Mouse (Mus musculus): ENCODE results near the gene Tmem144.

GRCm38 (mm10) chr3:79884761-79885189, 32.2 kb upstream of the Tmem144 start:
- TF ChIP-seq CTCF (IDR thresholded peaks at IDR 0.05; ENCODE audit: control insufficient read depth, insufficient read depth, low read length), result 0 out of 2 replicates have a peak, but pooled peaks have one; percentile 8
- no peak for TF ChIP-seq POLR2A (IDR thresholded peaks at IDR 0.05; ENCODE audit: borderline replicate concordance, control insufficient read depth, low read depth, low read length)
